Mouse (Mus musculus) c-Kit-positive CD71-positive TER-119-positive erythroid progenitor cells, embryonic 14.5 days (primary cell): ENCODE data around the gene Bahd1.

ENCODE experiments used
- DNase-seq: peaks from one replicate; pipeline ENCODE4 v3.0.0-alpha.2; 2013; ENCODE audit warnings: low spot score

Bahd1 gene

GRCm38 (mm10) chr2:118898771-118899170 lies 1.4 kb upstream of the Bahd1 start:
- no peak for DNase-seq

GRCm38 (mm10) chr2:118899306-118899705 lies 871 bp upstream of the Bahd1 start:
- DNase-seq = no peak

DNA sequence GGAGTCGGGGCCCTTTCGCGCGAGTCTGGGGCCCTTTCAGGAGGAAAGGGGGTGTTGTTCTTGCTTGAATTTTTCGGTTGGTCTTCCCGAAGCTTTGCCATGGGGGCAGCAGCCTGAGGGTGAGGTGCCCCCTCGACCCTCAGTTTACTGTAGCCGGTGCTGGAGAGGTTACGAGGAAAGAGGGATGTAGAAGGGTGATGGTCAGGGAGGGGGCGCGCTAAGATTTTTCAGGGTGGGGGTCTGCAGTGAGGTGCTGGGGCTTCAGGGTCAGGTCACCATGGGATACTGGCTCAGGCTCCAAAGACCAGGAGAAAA lies 606 bp downstream of the Bahd1 start:
- no peak for DNase-seq

- peak; percentile 90 for DNase-seq
Measured at GRCm38 (mm10) chr2:118901175-118902031, 1.2 kb downstream of the Bahd1 start.

GRCm38 (mm10) chr2:118902051-118903025 lies 2.2 kb downstream of the Bahd1 start:
- no peak for DNase-seq

- no peak for DNase-seq
Measured at GRCm38 (mm10) chr2:118903333-118903741, 3.2 kb downstream of the Bahd1 start.

DNA sequence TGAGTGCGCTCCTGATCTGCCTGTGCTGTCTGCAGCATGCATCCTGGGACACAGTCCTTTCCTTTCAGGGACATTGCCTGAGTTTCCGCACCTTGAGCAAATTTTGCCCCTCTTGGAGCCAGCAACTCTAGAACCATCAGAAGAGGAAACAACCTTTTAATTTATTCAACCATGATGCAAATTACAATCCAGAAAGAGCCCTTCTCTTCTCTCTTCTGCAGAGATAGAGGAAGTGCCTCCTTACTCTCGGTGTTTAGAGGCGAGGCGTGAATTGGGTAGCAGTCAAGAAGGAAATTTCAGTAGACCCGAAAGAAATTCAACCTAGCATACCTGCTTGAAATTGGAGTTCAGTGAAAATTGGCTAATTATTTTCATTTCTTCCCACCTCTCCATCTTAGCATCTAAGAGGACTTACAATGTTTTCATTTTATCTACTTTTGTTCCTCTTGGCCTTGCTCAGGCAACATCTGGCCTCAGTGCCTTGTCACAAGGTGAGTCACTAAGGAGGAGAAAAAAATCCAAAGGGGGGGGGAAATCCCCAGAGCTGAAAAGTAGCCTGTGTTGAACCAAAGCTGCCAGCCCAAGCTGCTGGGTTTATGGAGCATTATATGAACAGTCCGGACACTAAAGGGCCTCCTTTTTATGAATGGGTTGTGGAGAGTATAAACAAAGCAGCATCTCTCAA lies 5.4 kb downstream of the Bahd1 start:
- no peak for DNase-seq

- DNase-seq = no peak
Measured at GRCm38 (mm10) chr2:118906118-118906492, 5.9 kb downstream of the Bahd1 start.

DNA sequence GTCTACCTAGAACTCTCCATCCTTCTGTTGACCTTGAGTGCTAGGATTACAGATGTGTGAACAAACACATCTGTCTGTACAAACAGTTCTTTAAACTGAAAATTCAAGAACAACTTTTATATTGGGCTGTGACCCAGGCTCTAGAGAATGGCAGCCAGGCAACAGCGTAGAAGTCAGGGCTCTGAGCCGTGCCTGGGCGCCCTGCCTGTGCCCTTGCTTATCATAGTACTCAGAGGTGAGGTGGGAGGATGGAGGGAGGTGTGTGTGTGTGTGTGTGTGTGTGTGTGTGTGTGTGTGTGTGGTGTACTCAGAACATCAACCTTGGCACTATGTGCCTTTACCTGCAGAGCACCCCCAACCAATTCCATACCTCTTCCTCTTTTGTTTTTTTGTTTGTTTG lies 7.6 kb downstream of the Bahd1 start:
- no peak for DNase-seq

- DNase-seq = no peak
Measured at GRCm38 (mm10) chr2:118909151-118909550, 9.0 kb downstream of the Bahd1 start.

GRCm38 (mm10) chr2:118910605-118911278 lies 10.6 kb downstream of the Bahd1 start:
- no peak for DNase-seq

DNA sequence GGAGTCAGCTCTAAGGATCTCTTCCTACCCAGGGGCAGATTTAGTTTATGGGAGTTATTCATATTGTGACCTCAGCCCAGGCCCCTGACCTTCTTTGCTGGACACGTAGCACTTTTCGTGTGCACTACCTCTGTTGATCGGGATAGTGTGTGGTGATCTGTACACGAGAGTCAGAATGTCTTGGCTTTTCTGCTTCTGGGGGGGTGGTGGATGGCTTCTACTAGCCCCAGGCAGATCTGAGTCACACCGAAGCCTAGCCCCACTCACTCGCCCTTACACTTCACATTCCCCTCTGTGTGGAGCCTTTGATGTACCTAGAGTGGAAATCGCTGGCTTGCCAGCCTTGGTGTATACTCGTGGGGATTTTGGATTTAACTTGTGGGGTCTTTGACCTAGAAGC lies 12.5 kb downstream of the Bahd1 start:
- DNase-seq = no peak

DNA sequence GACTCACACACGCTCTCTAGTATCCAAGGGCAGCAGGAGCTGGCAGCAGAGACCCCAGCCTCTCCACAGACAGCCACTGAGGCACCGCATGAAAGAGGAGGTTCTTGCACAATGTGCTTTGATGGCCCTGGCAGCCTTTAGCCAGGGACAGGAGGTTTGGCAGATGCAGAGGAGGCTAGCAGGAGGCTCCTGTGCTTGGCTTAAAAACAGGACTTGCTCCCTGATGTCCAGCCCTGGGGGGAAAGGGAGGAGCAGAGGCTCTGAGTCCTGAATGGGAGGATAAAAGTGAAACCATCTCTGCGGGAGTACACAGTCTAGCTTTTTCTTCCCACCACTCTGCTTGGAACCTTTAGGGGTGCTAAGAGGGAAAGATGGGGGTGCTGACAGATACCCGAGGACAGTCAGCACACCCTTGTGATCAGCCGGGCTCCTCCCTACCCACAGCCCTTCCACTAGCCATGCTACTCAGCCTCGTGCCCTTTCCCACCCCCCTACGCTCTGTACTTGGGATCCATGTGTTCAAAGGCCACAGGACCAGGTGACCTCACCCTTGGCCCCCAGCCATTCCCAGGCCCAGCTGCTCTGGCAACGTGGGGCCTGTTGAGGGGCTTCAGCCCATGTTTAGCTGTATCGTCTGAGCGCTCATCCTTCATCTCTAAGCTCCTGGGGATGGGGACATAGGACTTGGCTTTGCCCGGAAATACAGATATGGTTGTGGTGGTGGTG lies 13.5 kb downstream of the Bahd1 start:
- no peak for DNase-seq

DNA sequence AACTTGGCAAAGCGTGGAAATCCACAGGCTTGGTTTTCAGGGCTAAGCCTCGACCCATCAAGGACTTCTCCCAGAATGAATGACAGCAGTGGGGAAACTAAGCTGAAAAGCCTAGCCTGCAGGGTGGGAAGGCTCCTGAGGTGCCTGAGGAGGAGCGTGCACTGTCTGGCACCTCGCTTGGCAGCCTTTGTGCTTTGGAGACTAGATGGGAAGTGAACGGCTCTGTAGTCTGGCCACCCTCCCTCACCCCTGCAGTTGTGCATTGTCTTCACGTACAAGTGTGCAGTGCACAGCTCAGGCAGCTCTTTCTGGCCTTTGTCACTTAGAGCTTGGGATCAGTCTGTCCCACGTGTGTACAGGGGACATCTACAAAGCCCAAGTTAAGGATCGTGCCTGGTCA lies 14.5 kb downstream of the Bahd1 start:
- DNase-seq = no peak

DNA sequence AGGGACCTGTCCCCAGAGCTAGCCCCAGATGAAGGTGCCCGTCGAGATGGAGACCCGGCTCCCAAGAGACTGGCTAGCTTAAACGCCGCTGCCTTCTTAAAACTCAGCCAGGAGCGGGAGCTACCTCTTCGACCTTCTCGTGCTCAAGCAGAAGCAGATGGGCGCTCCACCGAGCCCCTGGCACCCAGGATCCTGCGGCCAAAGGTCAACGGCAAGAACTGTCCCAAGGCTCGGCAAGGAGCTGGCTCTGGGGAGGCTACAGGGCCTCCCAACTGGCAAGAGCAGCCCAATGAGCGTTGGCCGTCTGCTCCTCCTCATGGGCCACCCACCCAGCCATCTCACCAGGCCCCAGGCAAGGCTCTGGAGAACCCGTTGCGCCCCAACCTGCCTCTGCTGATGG lies 16.3 kb downstream of the Bahd1 start:
- no peak for DNase-seq

GRCm38 (mm10) chr2:118918543-118918942 lies 18.4 kb downstream of the Bahd1 start:
- DNase-seq = no peak

DNA sequence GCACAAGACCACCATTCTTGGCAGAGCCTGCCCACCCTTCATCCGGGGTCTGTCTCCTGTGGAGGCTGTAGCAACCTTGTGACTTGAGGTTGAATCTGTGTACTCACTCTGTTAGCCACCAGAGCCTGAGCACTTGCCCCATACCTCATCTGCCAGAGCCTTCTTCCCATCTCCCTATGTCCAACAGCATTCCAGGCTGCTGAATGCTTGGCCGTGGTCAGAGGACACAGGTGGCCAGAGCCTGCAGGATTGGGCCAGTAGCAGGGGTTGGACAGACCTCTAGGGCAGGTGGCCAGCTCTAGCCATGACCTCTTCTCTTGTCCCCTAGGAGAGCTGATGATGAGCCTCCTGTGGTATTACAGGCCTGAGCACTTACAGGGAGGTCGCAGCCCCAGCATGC lies 20.3 kb downstream of the Bahd1 start:
- no peak for DNase-seq

- DNase-seq = no peak
Measured at GRCm38 (mm10) chr2:118925952-118926351, 25.8 kb downstream of the Bahd1 start.

DNA sequence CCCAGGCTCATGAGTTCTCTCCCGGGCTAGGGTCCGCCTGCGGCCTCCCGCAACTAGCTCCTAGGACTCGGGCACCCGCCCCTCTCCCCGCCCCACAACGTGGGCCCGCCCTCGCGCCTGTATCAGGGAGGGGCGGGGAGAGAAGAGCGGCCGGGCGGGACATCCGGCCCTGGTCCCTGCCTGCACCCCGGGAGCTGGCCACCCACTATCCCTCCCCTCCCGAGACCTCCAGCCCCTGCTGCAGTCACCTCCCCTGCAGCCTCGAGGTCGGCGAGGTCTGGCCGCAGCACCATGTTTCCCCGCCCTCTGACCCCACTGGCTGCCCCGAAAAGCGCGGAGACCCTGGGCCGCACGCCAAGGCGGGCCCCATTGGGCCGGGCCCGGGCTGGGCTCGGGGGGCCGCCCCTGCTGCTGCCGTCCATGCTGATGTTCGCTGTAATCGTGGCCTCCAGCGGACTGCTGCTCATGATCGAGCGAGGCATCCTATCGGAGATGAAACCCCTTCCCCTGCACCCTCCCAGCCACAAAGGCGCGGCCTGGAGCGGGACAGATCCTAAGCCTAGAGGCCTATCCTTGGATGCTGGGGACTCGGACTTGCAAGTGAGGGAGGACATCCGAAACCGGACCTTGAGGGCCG lies 26.3 kb downstream of the Bahd1 start, which contains the start of gene Chst14:
Gene Chst14, plus strand, starts transcription at position 136 of the 637 bp plus-strand sequence.
- DNase-seq = peak; percentile 63

GRCm38 (mm10) chr2:118926998-118927739 lies 27.0 kb downstream of the Bahd1 start:
- DNase-seq = no peak
